Mouse (Mus musculus): ENCODE measurements around the gene Cpox. TPM values are rescaled to one million over a fixed set of nuclear protein-coding genes. Genes with fewer than 3 reads are reported as not detected.

Gene Cpox
- total and polyA plus RNA-seq, 3 experiments: 14.8 to 41.1 (median 39.1) TPM

GRCm38 (mm10) chr16:58701779-58702178, 31.7 kb downstream of the Cpox start:
- Histone ChIP-seq H3K36me3 (ENCODE audit: control insufficient read depth, insufficient read depth, low read length) (peaks cover 12% of the 10 kb centered on the region), H3K79me2 (replicated peaks; ENCODE audit: control insufficient read depth, insufficient read depth, low read length) (no peaks in the 10 kb centered on the region), H3K4me3 (no peak overlapping the region), H3K4me1 (ENCODE audit: control insufficient read depth, insufficient read depth, low read length) (peaks cover 5% of the 10 kb centered on the region; the same call in 1 of the 2 replicates), H3K9ac (ENCODE audit: low read depth, low read length) (no peak overlapping the region), H3K27me3 (ENCODE audit: control insufficient read depth, insufficient read depth, low read length) (no peaks in the 10 kb centered on the region), H3K27ac (no peak overlapping the region)
- intact Hi-C loops (cut with DNase I): no loop called here
- DNase-seq: no peak
- TF ChIP-seq EP300 (IDR thresholded peaks at IDR 0.05; ENCODE audit: insufficient read depth, low read depth, low read length): no peak
- no peak for TF ChIP-seq POLR2A (IDR thresholded peaks at IDR 0.05; ENCODE audit: insufficient read depth, low read depth, low read length)
- no peak for TF ChIP-seq CTCF (IDR thresholded peaks at IDR 0.05)
- 37% methylated on average over 6 of the region's 6 CpGs for WGBS

DNA sequence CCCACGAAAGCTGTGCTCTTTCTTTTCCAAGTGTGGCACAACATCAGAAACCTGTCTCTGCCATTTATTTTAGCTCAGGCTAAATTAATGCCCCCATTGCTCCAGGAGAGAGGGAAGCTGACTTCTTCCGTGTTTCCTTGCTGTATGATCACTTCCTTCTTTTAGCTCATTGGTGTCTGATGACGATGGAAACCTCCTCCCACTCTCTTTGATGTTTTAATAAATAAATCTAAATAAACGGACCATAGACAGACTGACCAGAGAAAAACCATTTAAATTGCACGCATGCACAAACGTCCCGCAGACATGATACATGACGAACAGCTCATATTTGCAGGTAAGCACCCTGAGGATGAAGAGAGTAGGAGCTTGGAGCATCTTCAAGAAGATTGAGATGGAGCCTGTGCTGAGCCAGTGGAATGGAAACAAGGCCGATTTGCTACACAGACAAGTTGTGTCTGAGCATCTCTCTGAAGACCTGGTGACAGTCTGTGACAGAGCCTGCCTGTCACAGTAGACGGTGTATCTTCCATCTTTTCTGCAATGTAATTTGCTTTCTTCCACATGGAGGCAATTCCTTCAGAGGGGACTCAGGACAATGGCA, 32.3 kb downstream of the Cpox start:
- Histone ChIP-seq H3K4me1 (ENCODE audit: control insufficient read depth, insufficient read depth, low read length) (peaks cover 5% of the 10 kb centered on the region), H3K4me3 (no peak overlapping the region), H3K9ac (ENCODE audit: low read depth, low read length) (no peak overlapping the region), H3K79me2 (replicated peaks; ENCODE audit: control insufficient read depth, insufficient read depth, low read length) (no peaks in the 10 kb centered on the region), H3K27me3 (ENCODE audit: control insufficient read depth, insufficient read depth, low read length) (no peaks in the 10 kb centered on the region), H3K36me3 (ENCODE audit: control insufficient read depth, insufficient read depth, low read length) (peaks cover 12% of the 10 kb centered on the region), H3K27ac (no peak overlapping the region)
- WGBS: 75% methylated on average over 10 of the region's 10 CpGs
- intact Hi-C loops (cut with DNase I): no loop called here
- no peak for TF ChIP-seq POLR2A (IDR thresholded peaks at IDR 0.05; ENCODE audit: insufficient read depth, low read depth, low read length)
- TF ChIP-seq EP300 (IDR thresholded peaks at IDR 0.05; ENCODE audit: insufficient read depth, low read depth, low read length): no peak
- TF ChIP-seq CTCF (IDR thresholded peaks at IDR 0.05): no peak
- DNase-seq: no peak

GRCm38 (mm10) chr16:58703382-58704124, 33.5 kb downstream of the Cpox start:
- WGBS: 3% methylated on average over 10 of the region's 10 CpGs
- no peak overlapping the region for H3K4me3 ChIP-seq
- H3K27ac ChIP-seq: peak overlapping the region; percentile 55
- H3K36me3 ChIP-seq (ENCODE audit: control insufficient read depth, insufficient read depth, low read length): peaks cover 12% of the 10 kb centered on the region
- no peaks in the 10 kb centered on the region for H3K79me2 ChIP-seq (replicated peaks; ENCODE audit: control insufficient read depth, insufficient read depth, low read length)
- peak in 1 of 2 experiments; percentile 16 for DNase-seq
- no peaks in the 10 kb centered on the region for H3K27me3 ChIP-seq (ENCODE audit: control insufficient read depth, insufficient read depth, low read length)
- H3K4me1 ChIP-seq (ENCODE audit: control insufficient read depth, insufficient read depth, low read length): peaks cover 6% of the 10 kb centered on the region
- no peak overlapping the region for H3K9ac ChIP-seq (ENCODE audit: low read depth, low read length)
- TF ChIP-seq EP300 (IDR thresholded peaks at IDR 0.05; ENCODE audit: insufficient read depth, low read depth, low read length) (no peak), CTCF (IDR thresholded peaks at IDR 0.05) (no peak), POLR2A (IDR thresholded peaks at IDR 0.05; ENCODE audit: insufficient read depth, low read depth, low read length) (no peak)
- intact Hi-C loops (cut with DNase I): no loop called here

GRCm38 (mm10) chr16:58704999-58705398, 34.9 kb downstream of the Cpox start:
- DNase-seq: no peak
- intact Hi-C loops (cut with DNase I): no loop called here

GRCm38 (mm10) chr16:58707276-58707905, 37.3 kb downstream of the Cpox start:
- Histone ChIP-seq H3K4me1 (ENCODE audit: control insufficient read depth, insufficient read depth, low read length) (peaks cover 6% of the 10 kb centered on the region), H3K79me2 (replicated peaks; ENCODE audit: control insufficient read depth, insufficient read depth, low read length) (no peaks in the 10 kb centered on the region), H3K27ac (no peak overlapping the region), H3K4me3 (no peak overlapping the region), H3K9ac (ENCODE audit: low read depth, low read length) (no peak overlapping the region), H3K27me3 (ENCODE audit: control insufficient read depth, insufficient read depth, low read length) (no peaks in the 10 kb centered on the region), H3K36me3 (ENCODE audit: control insufficient read depth, insufficient read depth, low read length) (peaks cover 12% of the 10 kb centered on the region)
- intact Hi-C loops (cut with DNase I): no loop called here
- TF ChIP-seq POLR2A (IDR thresholded peaks at IDR 0.05; ENCODE audit: insufficient read depth, low read depth, low read length): no peak
- TF ChIP-seq EP300 (IDR thresholded peaks at IDR 0.05; ENCODE audit: insufficient read depth, low read depth, low read length): no peak
- no peak for TF ChIP-seq CTCF (IDR thresholded peaks at IDR 0.05)
- WGBS: 88% methylated on average over 4 of the region's 4 CpGs
- no peak for DNase-seq

More at GRCm38 (mm10) chr16:58704999-58705398, 34.9 kb downstream of the Cpox start:
- TF ChIP-seq CTCF (IDR thresholded peaks at IDR 0.05) (no peak), POLR2A (IDR thresholded peaks at IDR 0.05; ENCODE audit: insufficient read depth, low read depth, low read length) (no peak), EP300 (IDR thresholded peaks at IDR 0.05; ENCODE audit: insufficient read depth, low read depth, low read length) (no peak)
- peaks cover 6% of the 10 kb centered on the region for H3K4me1 ChIP-seq (ENCODE audit: control insufficient read depth, insufficient read depth, low read length)
- H3K27me3 ChIP-seq (ENCODE audit: control insufficient read depth, insufficient read depth, low read length): no peaks in the 10 kb centered on the region
- H3K79me2 ChIP-seq (replicated peaks; ENCODE audit: control insufficient read depth, insufficient read depth, low read length): no peaks in the 10 kb centered on the region
- H3K27ac ChIP-seq: no peak overlapping the region; the same call in 1 of the 2 replicates
- no peak overlapping the region for H3K9ac ChIP-seq (ENCODE audit: low read depth, low read length)
- H3K4me3 ChIP-seq: no peak overlapping the region
- H3K36me3 ChIP-seq (ENCODE audit: control insufficient read depth, insufficient read depth, low read length): peaks cover 12% of the 10 kb centered on the region
